Mouse (Mus musculus) megakaryocyte, embryonic 14.5 days (primary cell): ENCODE measurements at regions not wholly inside any gene's neighbourhood (a gene's known extent, or its start where the extent isn't known, plus 50 kb on each side); places are given as distances from the start of the nearest gene placed in this dataset.

ENCODE experiments used
- FLI1 ChIP-seq: IDR thresholded peaks from 2 replicates; pipeline ENCODE4 v1.6.1; 2012; ENCODE audit warnings: low read length, inconsistent platforms, mixed read lengths
- GATA1 ChIP-seq: IDR thresholded peaks from 3 replicates; pipeline ENCODE4 v1.6.1; 2012; ENCODE audit warnings: mixed read lengths, low read length, inconsistent platforms, borderline replicate concordance

GRCm38 (mm10) chr14:54040644-54041043, 213.3 kb downstream of the Dad1 start:
- TF ChIP-seq GATA1: no peak
- TF ChIP-seq FLI1: no peak
